Mouse (Mus musculus): ENCODE measurements at regions not wholly inside any gene's neighbourhood (a gene's known extent, or its start where the extent isn't known, plus 50 kb on each side); places are given as distances from the start of the nearest gene placed in this dataset.

DNA sequence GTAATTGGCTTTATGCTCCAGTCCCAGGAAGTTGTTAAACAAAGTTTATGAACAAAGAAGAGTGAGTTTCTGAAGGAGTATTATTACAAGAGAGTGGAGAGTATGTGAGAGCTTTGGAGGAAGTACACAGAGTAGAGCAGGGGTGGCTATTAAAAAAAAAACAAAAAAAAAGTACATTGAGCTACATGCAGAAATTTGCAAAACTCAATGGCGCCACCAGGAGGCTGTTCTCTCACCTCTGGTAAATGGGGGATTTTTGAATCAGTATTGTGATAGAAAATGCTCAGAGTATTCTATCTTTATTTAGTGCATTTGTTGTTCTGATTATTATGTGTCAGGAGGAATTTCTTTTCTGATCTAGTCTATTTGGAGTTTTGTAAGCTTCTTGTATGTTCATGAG lies 875.8 kb downstream of the Cdh9 start:
- H3K27ac ChIP-seq (ENCODE audit: control insufficient read depth, low read depth, low read length), result no peak overlapping the region
- no peaks in the 10 kb centered on the region for H3K9me3 ChIP-seq (replicated peaks; ENCODE audit: insufficient read depth, low read length)
- TF ChIP-seq ZC3H11A (IDR thresholded peaks at IDR 0.05; ENCODE audit: low read depth, low read length) (peak; percentile 76), KAT2A (conservative IDR thresholded peaks at IDR 0.05; ENCODE audit: low read depth, low read length) (no peak), MYC (IDR thresholded peaks at IDR 0.05; ENCODE audit: low read depth, low read length) (no peak), USF2 (IDR thresholded peaks at IDR 0.05; ENCODE audit: borderline replicate concordance in 1 of 2, insufficient read depth in 1 of 2, low read depth in 1 of 2, low read length in 2 of 2) (no peak), SIN3A (IDR thresholded peaks at IDR 0.05; ENCODE audit: low read length) (no peak), CTCF (IDR thresholded peaks at IDR 0.05 in 2 of 3, conservative IDR thresholded peaks at IDR 0.05 in 1 of 3; ENCODE audit: control insufficient read depth in 1 of 3, insufficient read depth in 1 of 3, low read depth in 2 of 3, low read length in 3 of 3, poor library complexity in 1 of 3, severe bottlenecking in 1 of 3) (peak; percentile 30 to 74 (median 58); a peak in 5 of 6 replicates), ZNF384 (IDR thresholded peaks at IDR 0.05; ENCODE audit: low read depth, low read length) (peak; percentile 97), ELF1 (IDR thresholded peaks at IDR 0.05; ENCODE audit: low read depth, low read length) (no peak), RAD21 (IDR thresholded peaks at IDR 0.05; ENCODE audit: low read depth, low read length) (peak; percentile 86), SMC3 (IDR thresholded peaks at IDR 0.05; ENCODE audit: low read depth, low read length) (peak; percentile 78)
- no peaks in the 10 kb centered on the region for H3K27me3 ChIP-seq (ENCODE audit: control insufficient read depth in 1 of 2, insufficient read depth in 2 of 2, low read length in 2 of 2)
- H3K4me1 ChIP-seq (ENCODE audit: control insufficient read depth in 1 of 2, insufficient read depth in 2 of 2, low read length in 2 of 2), result no peaks in the 10 kb centered on the region
- DNase-seq (ENCODE audit: low read depth, low spot score), result peak; percentile 81
- no peaks in the 10 kb centered on the region for H3K79me2 ChIP-seq (ENCODE audit: control insufficient read depth, insufficient read depth, low read length, poor library complexity)
- no peak overlapping the region for H3K9ac ChIP-seq (ENCODE audit: control insufficient read depth, low read depth, low read length, poor library complexity, severe bottlenecking)
- H3K4me3 ChIP-seq (ENCODE audit: control insufficient read depth in 1 of 2, insufficient read depth in 1 of 2, low read depth in 2 of 2, low read length in 2 of 2), result no peak overlapping the region
- H3K36me3 ChIP-seq (ENCODE audit: control insufficient read depth in 1 of 2, insufficient read depth in 2 of 2, low read length in 2 of 2), result peaks cover 0 to 2% of the 10 kb centered on the region in 2 experiments; a peak in 1 of 4 replicates

DNA sequence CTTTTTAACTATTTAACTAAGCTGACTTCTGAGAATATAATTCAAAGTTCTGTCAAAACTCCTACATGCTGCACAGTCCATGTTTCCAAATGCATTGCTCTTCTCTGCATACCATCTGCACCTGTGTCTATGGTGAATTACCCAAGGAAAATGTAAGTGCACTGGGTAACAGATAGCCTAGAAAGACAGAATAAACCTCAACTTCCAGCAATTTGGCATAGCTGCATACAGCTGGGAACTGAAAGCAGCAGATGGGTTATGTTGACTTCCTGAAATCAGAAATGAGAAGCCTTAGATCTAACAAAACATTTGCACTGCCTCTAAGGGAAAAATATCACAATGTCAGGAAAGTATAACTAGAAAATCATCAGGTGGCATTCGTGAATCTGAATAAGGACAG lies 886.4 kb downstream of the Cdh9 start:
- H3K4me3 ChIP-seq (ENCODE audit: control insufficient read depth in 1 of 2, insufficient read depth in 1 of 2, low read depth in 2 of 2, low read length in 2 of 2), result no peak overlapping the region
- H3K36me3 ChIP-seq (ENCODE audit: control insufficient read depth in 1 of 2, insufficient read depth in 2 of 2, low read length in 2 of 2), result no peaks in the 10 kb centered on the region
- no peaks in the 10 kb centered on the region for H3K4me1 ChIP-seq (ENCODE audit: control insufficient read depth in 1 of 2, insufficient read depth in 2 of 2, low read length in 2 of 2)
- no peaks in the 10 kb centered on the region for H3K79me2 ChIP-seq (ENCODE audit: control insufficient read depth, insufficient read depth, low read length, poor library complexity)
- DNase-seq (ENCODE audit: low read depth, low spot score), result no peak
- no peak for TF ChIP-seq SMC3 (IDR thresholded peaks at IDR 0.05; ENCODE audit: low read depth, low read length)
- no peak for TF ChIP-seq ZMIZ1 (IDR thresholded peaks at IDR 0.05; ENCODE audit: low read depth, low read length)
- TF ChIP-seq USF1 (IDR thresholded peaks at IDR 0.05; ENCODE audit: low read depth, low read length), result no peak
- no peak for TF ChIP-seq TAL1 (IDR thresholded peaks at IDR 0.05; ENCODE audit: low read length)
- TF ChIP-seq KAT2A (conservative IDR thresholded peaks at IDR 0.05; ENCODE audit: low read depth, low read length), result no peak
- no peak for TF ChIP-seq GABPA (IDR thresholded peaks at IDR 0.05; ENCODE audit: low read depth, low read length)
- TF ChIP-seq E2F4 (IDR thresholded peaks at IDR 0.05; ENCODE audit: borderline replicate concordance, low read depth, low read length), result no peak
- TF ChIP-seq NRF1 (IDR thresholded peaks at IDR 0.05; ENCODE audit: insufficient read depth, low read depth, low read length, poor library complexity, severe bottlenecking), result no peak
- TF ChIP-seq MEF2A (IDR thresholded peaks at IDR 0.05; ENCODE audit: extremely low read depth, insufficient replicate concordance, low read depth, low read length, poor library complexity, severe bottlenecking), result no peak
- no peak for TF ChIP-seq USF2 (IDR thresholded peaks at IDR 0.05; ENCODE audit: borderline replicate concordance in 1 of 2, insufficient read depth in 1 of 2, low read depth in 1 of 2, low read length in 2 of 2)
- no peak for TF ChIP-seq ELF1 (IDR thresholded peaks at IDR 0.05; ENCODE audit: low read depth, low read length)
- TF ChIP-seq TBP (IDR thresholded peaks at IDR 0.05; ENCODE audit: low read depth, low read length), result no peak
- TF ChIP-seq ETS1 (IDR thresholded peaks at IDR 0.05; ENCODE audit: low read depth, low read length), result no peak
- no peak overlapping the region for H3K27ac ChIP-seq (ENCODE audit: control insufficient read depth, low read depth, low read length)
- H3K9ac ChIP-seq (ENCODE audit: control insufficient read depth, low read depth, low read length, poor library complexity, severe bottlenecking), result no peak overlapping the region
- H3K9me3 ChIP-seq (replicated peaks; ENCODE audit: insufficient read depth, low read length), result no peaks in the 10 kb centered on the region
- H3K27me3 ChIP-seq (ENCODE audit: control insufficient read depth in 1 of 2, insufficient read depth in 2 of 2, low read length in 2 of 2), result no peaks in the 10 kb centered on the region

Measured in MEL (cell line).